Mouse (Mus musculus): ENCODE measurements around the gene Kdm4a. TPM values are rescaled to one million over a fixed set of nuclear protein-coding genes. Genes with fewer than 3 reads are reported as not detected.

The Kdm4a gene
- polyA plus RNA-seq, 1 experiment from 2014 or later = 26.7 TPM

DNA sequence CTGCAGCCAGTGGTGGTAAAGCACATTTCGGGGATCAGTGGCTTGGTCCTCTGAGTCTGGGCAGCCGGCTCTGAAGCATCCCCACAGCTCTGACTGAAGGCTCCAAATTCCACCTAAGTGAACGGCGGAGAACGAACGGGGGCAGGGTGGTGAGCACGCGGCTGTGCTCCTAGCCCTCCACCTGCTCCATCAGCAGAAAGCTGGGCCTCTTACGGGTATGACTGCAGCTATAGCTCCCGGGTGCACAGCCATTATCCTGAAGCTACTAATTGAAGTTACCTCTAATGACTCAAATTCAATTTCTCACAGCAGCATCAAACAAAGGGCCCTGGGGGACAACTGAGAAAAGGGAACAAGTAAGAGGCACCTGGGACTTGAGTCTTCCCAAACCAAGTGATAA lies 32.8 kb downstream of the Kdm4a start:
- Histone ChIP-seq H3K4me1 (ENCODE audit: control insufficient read depth in 2 of 2, insufficient read depth in 2 of 2, low read length in 2 of 2) (no peaks in the 10 kb centered on the region; a peak in 1 of 4 replicates), H3K9me3 (ENCODE audit: control insufficient read depth, low read length) (no peaks in the 10 kb centered on the region), H3K9ac (ENCODE audit: low read length) (no peak overlapping the region), H3K36me3 (ENCODE audit: control insufficient read depth, insufficient read depth, low read length) (peaks cover 99% of the 10 kb centered on the region), H3K27ac (replicated peaks in 1 of 2; ENCODE audit: control insufficient read depth in 1 of 2, insufficient read depth in 1 of 2, low read depth in 2 of 2, low read length in 2 of 2) (no peak overlapping the region), H3K4me3 (ENCODE audit: control insufficient read depth in 1 of 2, insufficient read depth in 1 of 2, low read depth in 1 of 2, low read length in 2 of 2) (no peak overlapping the region), H3K27me3 (ENCODE audit: control insufficient read depth, insufficient read depth, low read length) (no peaks in the 10 kb centered on the region), H3K4me2 (ENCODE audit: low read length) (no peak overlapping the region)
- ATAC-seq (ENCODE audit: insufficient number of reproducible peaks, insufficient read depth, low FRiP score, low read depth) = no peak
- WGBS = 81% methylated on average over 10 of the region's 10 CpGs

- 90% methylated on average over 9 of the region's 9 CpGs for WGBS
- H3K4me1 ChIP-seq (ENCODE audit: control insufficient read depth in 2 of 2, insufficient read depth in 2 of 2, low read length in 2 of 2) = no peaks in the 10 kb centered on the region
- H3K36me3 ChIP-seq (ENCODE audit: control insufficient read depth, insufficient read depth, low read length) = peaks cover 97% of the 10 kb centered on the region
- no peak overlapping the region for H3K9ac ChIP-seq (ENCODE audit: low read length)
- no peak overlapping the region for H3K27ac ChIP-seq (replicated peaks in 1 of 2; ENCODE audit: control insufficient read depth in 1 of 2, insufficient read depth in 1 of 2, low read depth in 2 of 2, low read length in 2 of 2)
- no peaks in the 10 kb centered on the region for H3K27me3 ChIP-seq (ENCODE audit: control insufficient read depth, insufficient read depth, low read length)
- no peak for ATAC-seq (ENCODE audit: insufficient number of reproducible peaks, insufficient read depth, low FRiP score, low read depth)
- no peak overlapping the region for H3K4me2 ChIP-seq (ENCODE audit: low read length)
- H3K4me3 ChIP-seq (ENCODE audit: control insufficient read depth in 1 of 2, insufficient read depth in 1 of 2, low read depth in 1 of 2, low read length in 2 of 2) = no peak overlapping the region
- no peaks in the 10 kb centered on the region for H3K9me3 ChIP-seq (ENCODE audit: control insufficient read depth, low read length)
These were observed 35.5 kb downstream of the Kdm4a start for GRCm38 (mm10) chr4:118144324-118144723.

DNA sequence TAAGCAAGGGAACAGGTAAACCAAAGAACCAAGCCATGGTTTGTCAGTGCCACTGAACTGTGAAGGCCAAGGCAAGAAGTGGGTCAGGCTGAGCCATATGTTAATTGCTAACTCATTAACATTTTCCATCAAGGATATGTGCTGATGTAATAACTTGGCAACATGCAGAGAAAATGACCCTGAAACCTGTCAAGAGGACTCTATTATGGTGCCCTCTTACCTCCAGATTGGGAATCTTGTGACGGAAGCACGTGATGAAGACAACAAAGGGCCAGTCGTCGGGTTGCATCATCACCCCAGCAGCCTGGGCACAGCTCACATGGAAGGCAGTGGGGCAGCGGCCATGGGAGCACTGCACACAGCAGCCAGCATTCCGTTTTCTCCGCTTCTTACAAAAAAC lies 36.2 kb downstream of the Kdm4a start:
- H3K27me3 ChIP-seq (ENCODE audit: control insufficient read depth, insufficient read depth, low read length) = no peaks in the 10 kb centered on the region
- peaks cover 3 to 6% of the 10 kb centered on the region in 2 experiments; a peak in 3 of 4 replicates for H3K4me1 ChIP-seq (ENCODE audit: control insufficient read depth in 2 of 2, insufficient read depth in 2 of 2, low read length in 2 of 2)
- H3K4me2 ChIP-seq (ENCODE audit: low read length) = no peak overlapping the region
- H3K27ac ChIP-seq (replicated peaks in 1 of 2; ENCODE audit: control insufficient read depth in 1 of 2, insufficient read depth in 1 of 2, low read depth in 2 of 2, low read length in 2 of 2) = no peak overlapping the region
- 90% methylated on average over 7 of the region's 7 CpGs for WGBS
- no peaks in the 10 kb centered on the region for H3K9me3 ChIP-seq (ENCODE audit: control insufficient read depth, low read length)
- peaks cover 94% of the 10 kb centered on the region for H3K36me3 ChIP-seq (ENCODE audit: control insufficient read depth, insufficient read depth, low read length)
- no peak overlapping the region for H3K4me3 ChIP-seq (ENCODE audit: control insufficient read depth in 1 of 2, insufficient read depth in 1 of 2, low read depth in 1 of 2, low read length in 2 of 2)
- no peak overlapping the region for H3K9ac ChIP-seq (ENCODE audit: low read length)
- ATAC-seq (ENCODE audit: insufficient number of reproducible peaks, insufficient read depth, low FRiP score, low read depth) = no peak

- peaks cover 94% of the 10 kb centered on the region for H3K36me3 ChIP-seq (ENCODE audit: control insufficient read depth, insufficient read depth, low read length)
- no peak overlapping the region for H3K27ac ChIP-seq (replicated peaks in 1 of 2; ENCODE audit: control insufficient read depth in 1 of 2, insufficient read depth in 1 of 2, low read depth in 2 of 2, low read length in 2 of 2)
- H3K9me3 ChIP-seq (ENCODE audit: control insufficient read depth, low read length) = no peaks in the 10 kb centered on the region
- H3K4me3 ChIP-seq (ENCODE audit: control insufficient read depth in 1 of 2, insufficient read depth in 1 of 2, low read depth in 1 of 2, low read length in 2 of 2) = no peak overlapping the region
- no peaks in the 10 kb centered on the region for H3K27me3 ChIP-seq (ENCODE audit: control insufficient read depth, insufficient read depth, low read length)
- WGBS = 95% methylated on average over 5 of the region's 5 CpGs
- no peak overlapping the region for H3K4me2 ChIP-seq (ENCODE audit: low read length)
- H3K4me1 ChIP-seq (ENCODE audit: control insufficient read depth in 2 of 2, insufficient read depth in 2 of 2, low read length in 2 of 2) = peaks cover 3 to 7% of the 10 kb centered on the region in 2 experiments; a peak in 3 of 4 replicates
- ATAC-seq (ENCODE audit: insufficient number of reproducible peaks, insufficient read depth, low FRiP score, low read depth) = no peak
- H3K9ac ChIP-seq (ENCODE audit: low read length) = no peak overlapping the region
These were observed 38.3 kb downstream of the Kdm4a start for GRCm38 (mm10) chr4:118141511-118141910.

DNA sequence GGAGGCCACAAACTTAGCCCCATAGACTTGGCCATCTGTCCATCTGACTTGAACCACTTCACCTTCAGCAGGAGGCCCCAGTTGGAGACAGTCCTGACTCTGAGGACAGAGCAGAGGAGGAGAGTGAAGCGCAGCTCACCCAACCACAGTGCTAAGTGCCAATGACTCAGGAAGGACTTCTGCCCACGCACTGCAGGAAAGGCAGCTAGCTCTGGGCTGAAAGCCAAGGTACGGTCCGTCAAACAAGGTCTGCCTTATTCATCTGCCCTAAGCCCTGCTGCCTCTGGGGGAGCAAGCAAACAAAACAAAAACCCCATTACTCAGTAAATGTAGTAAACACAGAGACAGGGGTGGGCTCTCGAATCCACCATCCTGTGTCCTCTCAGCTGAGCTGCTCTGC lies 41.0 kb downstream of the Kdm4a start:
- no peaks in the 10 kb centered on the region for H3K27me3 ChIP-seq (ENCODE audit: control insufficient read depth, insufficient read depth, low read length)
- H3K27ac ChIP-seq (replicated peaks in 1 of 2; ENCODE audit: control insufficient read depth in 1 of 2, insufficient read depth in 1 of 2, low read depth in 2 of 2, low read length in 2 of 2) = peak overlapping the region in 1 of 2 experiments; percentile 28; a peak in 1 of 4 replicates
- 38% methylated on average over 5 of the region's 5 CpGs for WGBS
- no peak overlapping the region for H3K9ac ChIP-seq (ENCODE audit: low read length)
- no peak for ATAC-seq (ENCODE audit: insufficient number of reproducible peaks, insufficient read depth, low FRiP score, low read depth)
- peaks cover 72% of the 10 kb centered on the region for H3K36me3 ChIP-seq (ENCODE audit: control insufficient read depth, insufficient read depth, low read length)
- H3K9me3 ChIP-seq (ENCODE audit: control insufficient read depth, low read length) = no peaks in the 10 kb centered on the region
- H3K4me1 ChIP-seq (ENCODE audit: control insufficient read depth in 2 of 2, insufficient read depth in 2 of 2, low read length in 2 of 2) = peaks cover 5 to 9% of the 10 kb centered on the region in 2 experiments; a peak in 3 of 4 replicates
- no peak overlapping the region for H3K4me2 ChIP-seq (ENCODE audit: low read length)
- H3K4me3 ChIP-seq (ENCODE audit: control insufficient read depth in 1 of 2, insufficient read depth in 1 of 2, low read depth in 1 of 2, low read length in 2 of 2) = no peak overlapping the region

GRCm38 (mm10) chr4:118137857-118138256 lies 42.0 kb downstream of the Kdm4a start:
- no peak overlapping the region for H3K4me3 ChIP-seq (ENCODE audit: control insufficient read depth in 1 of 2, insufficient read depth in 1 of 2, low read depth in 1 of 2, low read length in 2 of 2)
- H3K4me1 ChIP-seq (ENCODE audit: control insufficient read depth in 2 of 2, insufficient read depth in 2 of 2, low read length in 2 of 2) = peaks cover 5 to 14% of the 10 kb centered on the region in 2 experiments
- H3K27me3 ChIP-seq (ENCODE audit: control insufficient read depth, insufficient read depth, low read length) = no peaks in the 10 kb centered on the region
- H3K9me3 ChIP-seq (ENCODE audit: control insufficient read depth, low read length) = no peaks in the 10 kb centered on the region
- no peak overlapping the region for H3K4me2 ChIP-seq (ENCODE audit: low read length)
- H3K36me3 ChIP-seq (ENCODE audit: control insufficient read depth, insufficient read depth, low read length) = peaks cover 61% of the 10 kb centered on the region
- no peak overlapping the region for H3K9ac ChIP-seq (ENCODE audit: low read length)
- no peak overlapping the region for H3K27ac ChIP-seq (replicated peaks in 1 of 2; ENCODE audit: control insufficient read depth in 1 of 2, insufficient read depth in 1 of 2, low read depth in 2 of 2, low read length in 2 of 2)
- ATAC-seq (ENCODE audit: insufficient number of reproducible peaks, insufficient read depth, low FRiP score, low read depth) = no peak
- 87% methylated on average over 16 of the region's 16 CpGs for WGBS

DNA sequence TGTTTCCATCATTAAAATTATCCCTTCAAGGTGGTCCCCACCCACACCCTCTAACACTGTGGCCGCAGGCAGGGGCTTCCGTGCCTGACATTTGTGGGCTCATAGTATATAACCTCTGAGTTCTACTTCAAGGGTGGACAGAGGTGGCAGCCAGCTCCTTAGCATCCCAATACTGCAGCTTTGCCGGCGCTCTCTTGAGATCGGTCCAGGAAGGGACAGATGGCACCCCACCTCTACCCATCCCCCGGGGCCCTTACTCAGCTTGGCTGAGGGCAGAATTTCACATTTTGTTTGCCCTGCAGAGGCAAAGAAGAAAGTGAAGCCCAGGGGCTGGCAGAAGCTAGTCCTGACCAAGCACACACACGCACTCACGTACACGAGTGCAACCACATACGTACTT lies 42.5 kb downstream of the Kdm4a start:
- Histone ChIP-seq H3K27ac (replicated peaks in 1 of 2; ENCODE audit: control insufficient read depth in 1 of 2, insufficient read depth in 1 of 2, low read depth in 2 of 2, low read length in 2 of 2) (no peak overlapping the region), H3K27me3 (ENCODE audit: control insufficient read depth, insufficient read depth, low read length) (no peaks in the 10 kb centered on the region), H3K4me3 (ENCODE audit: control insufficient read depth in 1 of 2, insufficient read depth in 1 of 2, low read depth in 1 of 2, low read length in 2 of 2) (no peak overlapping the region), H3K4me1 (ENCODE audit: control insufficient read depth in 2 of 2, insufficient read depth in 2 of 2, low read length in 2 of 2) (peaks cover 5 to 14% of the 10 kb centered on the region in 2 experiments), H3K4me2 (ENCODE audit: low read length) (no peak overlapping the region), H3K9ac (ENCODE audit: low read length) (no peak overlapping the region), H3K36me3 (ENCODE audit: control insufficient read depth, insufficient read depth, low read length) (peaks cover 56% of the 10 kb centered on the region), H3K9me3 (ENCODE audit: control insufficient read depth, low read length) (no peaks in the 10 kb centered on the region)
- ATAC-seq (ENCODE audit: insufficient number of reproducible peaks, insufficient read depth, low FRiP score, low read depth) = no peak
- WGBS = 94% methylated on average over 10 of the region's 10 CpGs

DNA sequence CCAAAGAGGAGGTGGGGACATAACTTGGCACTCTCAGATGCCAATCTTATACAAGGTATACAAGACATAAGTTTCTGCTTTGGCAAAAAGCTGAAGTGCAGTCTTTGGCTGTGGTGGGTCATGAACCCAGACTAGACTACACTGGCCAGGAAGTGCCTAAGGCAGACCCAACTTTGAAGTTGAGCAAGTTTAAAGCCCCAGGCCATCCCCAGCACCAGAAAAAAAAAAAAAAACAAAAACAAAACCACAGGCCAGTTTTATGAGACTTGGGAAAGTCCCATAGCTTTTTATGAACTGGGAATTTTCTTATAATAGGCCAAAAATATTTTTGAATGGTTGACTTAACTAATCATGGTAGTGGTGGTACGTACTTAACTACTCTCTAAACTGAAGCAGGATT lies 44.4 kb downstream of the Kdm4a start:
- H3K9ac ChIP-seq (ENCODE audit: low read length) = peak overlapping the region; percentile 72
- peak overlapping the region; percentile 84 for H3K4me2 ChIP-seq (ENCODE audit: low read length)
- H3K36me3 ChIP-seq (ENCODE audit: control insufficient read depth, insufficient read depth, low read length) = peaks cover 37% of the 10 kb centered on the region
- H3K9me3 ChIP-seq (ENCODE audit: control insufficient read depth, low read length) = no peaks in the 10 kb centered on the region
- peaks cover 5 to 14% of the 10 kb centered on the region in 2 experiments for H3K4me1 ChIP-seq (ENCODE audit: control insufficient read depth in 2 of 2, insufficient read depth in 2 of 2, low read length in 2 of 2)
- 93% methylated on average over 1 of the region's 1 CpGs for WGBS
- H3K27ac ChIP-seq (replicated peaks in 1 of 2; ENCODE audit: control insufficient read depth in 1 of 2, insufficient read depth in 1 of 2, low read depth in 2 of 2, low read length in 2 of 2) = peak overlapping the region; percentile 67 to 71
- no peak for ATAC-seq (ENCODE audit: insufficient number of reproducible peaks, insufficient read depth, low FRiP score, low read depth)
- H3K4me3 ChIP-seq (ENCODE audit: control insufficient read depth in 1 of 2, insufficient read depth in 1 of 2, low read depth in 1 of 2, low read length in 2 of 2) = peak overlapping the region; percentile 87 to 94
- no peaks in the 10 kb centered on the region for H3K27me3 ChIP-seq (ENCODE audit: control insufficient read depth, insufficient read depth, low read length)
